Mouse (Mus musculus): ENCODE measurements around the gene Tmem74b. TPM values are rescaled to one million over a fixed set of nuclear protein-coding genes. Genes with fewer than 3 reads are reported as not detected.

Gene Tmem74b
- total RNA-seq (2021), result 1 to 10 TPM; 5.3 to 5.7 TPM

GRCm38 (mm10) chr2:151701231-151702145 is at the start of gene Tmem74b:
Tmem74b (plus strand) TSS chr2:151702008.
- no peak for DNase-seq (ENCODE audit: low spot score)
- intact Hi-C loops (cut with DNase I), result no loop called here

GRCm38 (mm10) chr2:151652053-151652452 is 49.8 kb upstream of the Tmem74b start:
- DNase-seq (ENCODE audit: low spot score), result no peak
- intact Hi-C loops (cut with DNase I), result no loop called here

- intact Hi-C loops (cut with DNase I), result no loop called here
- DNase-seq (ENCODE audit: low spot score), result no peak
Observed at GRCm38 (mm10) chr2:151668433-151668832, 33.4 kb upstream of the Tmem74b start, which contains the start of gene Rad21l. Rad21l (minus strand) TSS chr2:151668533.

GRCm38 (mm10) chr2:151670026-151670967 is 31.5 kb upstream of the Tmem74b start:
- DNase-seq (ENCODE audit: low spot score), result no peak
- intact Hi-C loops (cut with DNase I), result no loop called here

GRCm38 (mm10) chr2:151670968-151671329 is 30.9 kb upstream of the Tmem74b start:
- intact Hi-C loops (cut with DNase I), result no loop called here
- no peak for DNase-seq (ENCODE audit: low spot score)

GRCm38 (mm10) chr2:151676234-151676633 is 25.6 kb upstream of the Tmem74b start:
- intact Hi-C loops (cut with DNase I), result loop anchor here (5.0 kb wide), 1 partner anchor 184 kb away; the partner anchor contains the start of gene Nsfl1c

GRCm38 (mm10) chr2:151682357-151682756 is 19.5 kb upstream of the Tmem74b start:
- DNase-seq (ENCODE audit: low spot score), result no peak
- intact Hi-C loops (cut with DNase I), result no loop called here

More at GRCm38 (mm10) chr2:151676234-151676633, 25.6 kb upstream of the Tmem74b start:
- DNase-seq (ENCODE audit: low spot score), result no peak

GRCm38 (mm10) chr2:151682976-151683375 is 18.8 kb upstream of the Tmem74b start:
- intact Hi-C loops (cut with DNase I), result no loop called here
- DNase-seq (ENCODE audit: low spot score), result no peak

GRCm38 (mm10) chr2:151702146-151702850 is 490 bp downstream of the Tmem74b start:
- no peak for DNase-seq (ENCODE audit: low spot score)
- intact Hi-C loops (cut with DNase I), result no loop called here

- intact Hi-C loops (cut with DNase I), result no loop called here
- DNase-seq (ENCODE audit: low spot score), result no peak
Observed at GRCm38 (mm10) chr2:151702851-151703190, 1.0 kb downstream of the Tmem74b start.

GRCm38 (mm10) chr2:151712647-151713046 is 10.8 kb downstream of the Tmem74b start:
- no peak for DNase-seq (ENCODE audit: low spot score)
- intact Hi-C loops (cut with DNase I), result no loop called here

GRCm38 (mm10) chr2:151715526-151715925 is 13.7 kb downstream of the Tmem74b start:
- no peak for DNase-seq (ENCODE audit: low spot score)
- intact Hi-C loops (cut with DNase I), result no loop called here

GRCm38 (mm10) chr2:151716318-151717055 is 14.7 kb downstream of the Tmem74b start:
- intact Hi-C loops (cut with DNase I), result no loop called here
- no peak for DNase-seq (ENCODE audit: low spot score)

GRCm38 (mm10) chr2:151724094-151724493 is 22.3 kb downstream of the Tmem74b start:
- DNase-seq (ENCODE audit: low spot score), result no peak
- intact Hi-C loops (cut with DNase I), result no loop called here

- no peak for DNase-seq (ENCODE audit: low spot score)
- intact Hi-C loops (cut with DNase I), result no loop called here
Observed at GRCm38 (mm10) chr2:151733151-151733865, 31.5 kb downstream of the Tmem74b start.

- intact Hi-C loops (cut with DNase I), result no loop called here
- DNase-seq (ENCODE audit: low spot score), result no peak
Observed at GRCm38 (mm10) chr2:151735422-151735821, 33.6 kb downstream of the Tmem74b start.

GRCm38 (mm10) chr2:151738460-151738859 is 36.7 kb downstream of the Tmem74b start:
- no peak for DNase-seq (ENCODE audit: low spot score)
- intact Hi-C loops (cut with DNase I), result no loop called here

GRCm38 (mm10) chr2:151739081-151739480 is 37.3 kb downstream of the Tmem74b start:
- DNase-seq (ENCODE audit: low spot score), result no peak
- intact Hi-C loops (cut with DNase I), result no loop called here

GRCm38 (mm10) chr2:151739505-151739904 is 37.7 kb downstream of the Tmem74b start:
- intact Hi-C loops (cut with DNase I), result no loop called here

More at GRCm38 (mm10) chr2:151739505-151739904, 37.7 kb downstream of the Tmem74b start:
- DNase-seq (ENCODE audit: low spot score), result no peak
